Mouse (Mus musculus): Measurements from ENCODE around the gene Paxip1. TPM values are rescaled to one million over a fixed set of nuclear protein-coding genes. Genes with fewer than 3 reads are reported as not detected.

Gene Paxip1
- polyA plus RNA-seq, 1 experiment from 2014 or later = 19.6 TPM

GRCm38 (mm10) chr5:27790086-27790909 is 1.2 kb downstream of the Paxip1 start:
- WGBS = 23% methylated on average over 21 of the region's 21 CpGs
- Histone ChIP-seq H3K27ac (replicated peaks) (peak overlapping the region; percentile 96), H3K9ac (peak overlapping the region; percentile 88)

DNA sequence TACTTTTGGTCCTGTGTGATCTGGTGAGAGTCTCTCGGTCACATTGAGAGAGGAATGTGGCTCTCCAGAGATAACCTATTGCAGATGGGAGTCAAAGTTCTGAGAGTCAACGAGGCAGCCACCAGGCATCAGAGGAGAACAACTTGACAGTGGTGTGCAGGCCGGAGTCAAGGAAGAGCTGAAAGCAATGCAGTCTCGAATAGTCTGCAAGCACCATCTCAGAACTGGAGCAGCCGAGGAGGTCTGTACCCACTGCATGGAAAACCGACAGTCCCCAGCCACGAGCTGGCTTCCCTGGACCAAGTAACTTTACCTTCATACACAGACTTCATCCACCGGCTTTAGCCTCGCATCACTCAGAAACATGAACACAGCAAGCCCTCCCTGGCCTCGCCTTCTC is 1.9 kb downstream of the Paxip1 start:
- WGBS = 59% methylated on average over 10 of the region's 10 CpGs
- ATAC-seq (ENCODE audit: extremely low read depth, insufficient number of reproducible peaks, low FRiP score, low TSS enrichment) = no peak
- H3K9ac ChIP-seq = peak overlapping the region; percentile 88

More at GRCm38 (mm10) chr5:27790086-27790909, 1.2 kb downstream of the Paxip1 start:
- no peaks in the 10 kb centered on the region for H3K9me3 ChIP-seq
- ATAC-seq (ENCODE audit: extremely low read depth, insufficient number of reproducible peaks, low FRiP score, low TSS enrichment) = no peak
- peaks cover 35% of the 10 kb centered on the region for H3K36me3 ChIP-seq
- H3K4me3 ChIP-seq = peak overlapping the region; percentile 70
- no peaks in the 10 kb centered on the region for H3K27me3 ChIP-seq (replicated peaks)
- peaks cover 26% of the 10 kb centered on the region for H3K4me1 ChIP-seq
- H3K4me2 ChIP-seq = peak overlapping the region; percentile 82

GRCm38 (mm10) chr5:27783381-27783780 is 8.1 kb downstream of the Paxip1 start:
- Histone ChIP-seq H3K4me2 (no peak overlapping the region), H3K4me3 (no peak overlapping the region), H3K36me3 (peaks cover 90% of the 10 kb centered on the region), H3K27ac (replicated peaks) (no peak overlapping the region), H3K9ac (no peak overlapping the region), H3K27me3 (replicated peaks) (no peaks in the 10 kb centered on the region), H3K4me1 (peaks cover 6% of the 10 kb centered on the region), H3K9me3 (no peaks in the 10 kb centered on the region)
- 90% methylated on average over 9 of the region's 9 CpGs for WGBS
- no peak for ATAC-seq (ENCODE audit: extremely low read depth, insufficient number of reproducible peaks, low FRiP score, low TSS enrichment)

More for the DNA sequence above, 1.9 kb downstream of the Paxip1 start:
- Histone ChIP-seq H3K9me3 (no peaks in the 10 kb centered on the region), H3K4me1 (peaks cover 26% of the 10 kb centered on the region), H3K27ac (replicated peaks) (no peak overlapping the region), H3K36me3 (peaks cover 42% of the 10 kb centered on the region), H3K4me2 (peak overlapping the region; percentile 82), H3K4me3 (peak overlapping the region; percentile 70), H3K27me3 (replicated peaks) (no peaks in the 10 kb centered on the region)

- H3K9me3 ChIP-seq = no peaks in the 10 kb centered on the region
- no peak overlapping the region for H3K9ac ChIP-seq
- no peak overlapping the region for H3K27ac ChIP-seq (replicated peaks)
- no peak overlapping the region for H3K4me3 ChIP-seq
- WGBS = 86% methylated on average over 5 of the region's 5 CpGs
- H3K4me1 ChIP-seq = peaks cover 17% of the 10 kb centered on the region
- no peaks in the 10 kb centered on the region for H3K27me3 ChIP-seq (replicated peaks)
- no peak for ATAC-seq (ENCODE audit: extremely low read depth, insufficient number of reproducible peaks, low FRiP score, low TSS enrichment)
- H3K4me2 ChIP-seq = no peak overlapping the region
- H3K36me3 ChIP-seq = peaks cover 97% of the 10 kb centered on the region
Measured at GRCm38 (mm10) chr5:27767948-27768347, 23.5 kb downstream of the Paxip1 start.

DNA sequence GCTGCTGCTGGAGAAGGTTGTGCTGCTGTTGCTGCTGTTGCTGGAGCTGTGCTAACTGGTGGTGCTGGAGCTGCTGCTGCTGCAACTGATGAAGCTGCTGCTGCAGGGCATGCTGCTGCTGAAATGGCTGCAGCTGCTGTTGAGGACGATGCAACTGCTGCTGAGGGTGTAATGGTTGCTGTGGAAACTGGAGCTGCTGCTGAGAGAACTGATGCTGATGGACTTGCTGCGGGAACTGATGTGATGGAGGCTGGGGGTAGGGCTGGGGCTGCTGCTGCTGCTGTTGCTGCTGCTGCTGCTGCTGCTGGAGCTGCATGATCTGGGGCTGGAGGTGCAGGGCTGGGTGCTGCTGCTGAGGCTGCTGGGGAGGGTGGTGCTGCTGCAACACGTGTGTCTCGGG is 25.7 kb downstream of the Paxip1 start:
- Histone ChIP-seq H3K27me3 (replicated peaks) (no peaks in the 10 kb centered on the region), H3K27ac (replicated peaks) (no peak overlapping the region), H3K36me3 (peaks cover 97% of the 10 kb centered on the region), H3K9ac (no peak overlapping the region), H3K4me2 (no peak overlapping the region), H3K4me1 (peaks cover 17% of the 10 kb centered on the region), H3K9me3 (no peaks in the 10 kb centered on the region), H3K4me3 (no peak overlapping the region)
- WGBS = 78% methylated on average over 4 of the region's 4 CpGs
- no peak for ATAC-seq (ENCODE audit: extremely low read depth, insufficient number of reproducible peaks, low FRiP score, low TSS enrichment)

GRCm38 (mm10) chr5:27744944-27745343 is 46.5 kb downstream of the Paxip1 start:
- Histone ChIP-seq H3K9me3 (no peaks in the 10 kb centered on the region), H3K36me3 (peaks cover 94% of the 10 kb centered on the region), H3K27ac (replicated peaks) (no peak overlapping the region), H3K27me3 (replicated peaks) (no peaks in the 10 kb centered on the region), H3K4me3 (no peak overlapping the region), H3K9ac (no peak overlapping the region), H3K4me2 (no peak overlapping the region), H3K4me1 (no peaks in the 10 kb centered on the region)
- no peak for ATAC-seq (ENCODE audit: extremely low read depth, insufficient number of reproducible peaks, low FRiP score, low TSS enrichment)
- WGBS = 83% methylated on average over 1 of the region's 1 CpGs

GRCm38 (mm10) chr5:27739216-27739615 is 52.3 kb downstream of the Paxip1 start:
- no peak for ATAC-seq (ENCODE audit: extremely low read depth, insufficient number of reproducible peaks, low FRiP score, low TSS enrichment)
- no peaks in the 10 kb centered on the region for H3K27me3 ChIP-seq (replicated peaks)
- H3K36me3 ChIP-seq = peaks cover 48% of the 10 kb centered on the region
- H3K27ac ChIP-seq (replicated peaks) = no peak overlapping the region
- no peak overlapping the region for H3K9ac ChIP-seq
- H3K4me3 ChIP-seq = no peak overlapping the region
- H3K4me1 ChIP-seq = no peaks in the 10 kb centered on the region
- 77% methylated on average over 6 of the region's 6 CpGs for WGBS
- H3K9me3 ChIP-seq = peaks cover 5% of the 10 kb centered on the region; the same call in 1 of the 2 replicates
- no peak overlapping the region for H3K4me2 ChIP-seq

DNA sequence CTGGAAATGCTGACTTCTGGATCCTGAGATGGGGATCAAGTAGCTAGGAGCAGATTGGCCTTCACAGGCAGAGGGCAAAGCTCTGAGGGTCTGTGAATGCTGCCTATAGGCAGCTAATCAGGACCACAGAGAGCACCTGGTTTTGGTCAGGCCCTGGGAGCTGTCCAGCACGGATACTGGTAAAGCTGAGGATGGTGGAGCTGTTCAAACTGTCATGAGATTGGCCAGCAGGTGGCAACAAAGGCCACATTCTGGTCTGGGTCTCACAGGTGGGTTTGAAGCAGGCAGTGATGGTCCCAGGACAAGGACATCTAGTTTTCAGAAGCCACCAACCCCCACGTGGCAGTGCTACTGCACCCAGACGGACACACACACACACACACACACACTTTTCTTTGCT is 54.3 kb downstream of the Paxip1 start:
- 7% methylated on average over 3 of the region's 3 CpGs for WGBS
- Histone ChIP-seq H3K4me3 (no peak overlapping the region), H3K27ac (replicated peaks) (no peak overlapping the region), H3K4me1 (no peaks in the 10 kb centered on the region; the same call in 1 of the 2 replicates), H3K9me3 (peaks cover 5% of the 10 kb centered on the region; the same call in 1 of the 2 replicates), H3K4me2 (no peak overlapping the region), H3K9ac (no peak overlapping the region), H3K27me3 (replicated peaks) (no peaks in the 10 kb centered on the region), H3K36me3 (peaks cover 27% of the 10 kb centered on the region)
- 0 out of 2 replicates have a peak, but pooled peaks have one; percentile 5 for ATAC-seq (ENCODE audit: extremely low read depth, insufficient number of reproducible peaks, low FRiP score, low TSS enrichment)

GRCm38 (mm10) chr5:27732288-27732868 is 59.1 kb downstream of the Paxip1 start:
- ATAC-seq (ENCODE audit: extremely low read depth, insufficient number of reproducible peaks, low FRiP score, low TSS enrichment) = no peak
- H3K36me3 ChIP-seq = no peaks in the 10 kb centered on the region
- peaks cover 7% of the 10 kb centered on the region; the same call in 1 of the 2 replicates for H3K9me3 ChIP-seq
- no peak overlapping the region for H3K4me2 ChIP-seq
- H3K27ac ChIP-seq (replicated peaks) = no peak overlapping the region
- WGBS = 60% methylated on average over 5 of the region's 5 CpGs
- no peak overlapping the region for H3K9ac ChIP-seq
- no peaks in the 10 kb centered on the region for H3K27me3 ChIP-seq (replicated peaks)
- no peak overlapping the region for H3K4me3 ChIP-seq
- no peaks in the 10 kb centered on the region; the same call in 1 of the 2 replicates for H3K4me1 ChIP-seq

GRCm38 (mm10) chr5:27731392-27731791 is 60.1 kb downstream of the Paxip1 start:
- no peaks in the 10 kb centered on the region; the same call in 1 of the 2 replicates for H3K4me1 ChIP-seq
- WGBS = 56% methylated on average over 1 of the region's 1 CpGs
- peaks cover 7% of the 10 kb centered on the region; the same call in 1 of the 2 replicates for H3K9me3 ChIP-seq
- H3K27me3 ChIP-seq (replicated peaks) = no peaks in the 10 kb centered on the region
- ATAC-seq (ENCODE audit: extremely low read depth, insufficient number of reproducible peaks, low FRiP score, low TSS enrichment) = no peak
- H3K4me3 ChIP-seq = no peak overlapping the region
- no peaks in the 10 kb centered on the region for H3K36me3 ChIP-seq
- no peak overlapping the region for H3K4me2 ChIP-seq
- no peak overlapping the region for H3K9ac ChIP-seq
- no peak overlapping the region for H3K27ac ChIP-seq (replicated peaks)

DNA sequence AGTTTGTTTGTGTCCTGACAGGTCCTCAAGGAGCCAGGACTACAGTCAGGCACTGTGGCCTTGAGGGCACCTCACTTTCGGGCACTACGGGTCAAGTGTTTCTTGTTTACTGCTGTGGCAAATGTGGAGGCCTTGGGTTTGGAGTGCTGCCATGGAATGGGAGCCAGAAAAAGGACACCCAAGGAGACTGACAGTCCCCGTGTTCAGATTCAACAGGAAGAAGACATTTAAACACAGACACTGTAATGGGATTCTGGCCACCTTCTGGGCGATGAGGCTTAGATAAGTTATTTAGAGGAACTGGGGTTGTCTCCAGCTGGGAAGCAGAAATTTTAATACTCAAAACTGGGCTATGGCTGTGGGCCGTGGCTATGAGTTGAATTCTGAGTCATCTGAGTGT is 60.8 kb downstream of the Paxip1 start:
- Histone ChIP-seq H3K4me2 (no peak overlapping the region), H3K9me3 (peaks cover 7% of the 10 kb centered on the region; the same call in 1 of the 2 replicates), H3K36me3 (no peaks in the 10 kb centered on the region), H3K27ac (replicated peaks) (no peak overlapping the region), H3K4me3 (no peak overlapping the region), H3K27me3 (replicated peaks) (no peaks in the 10 kb centered on the region), H3K4me1 (no peaks in the 10 kb centered on the region; the same call in 1 of the 2 replicates), H3K9ac (no peak overlapping the region)
- no peak for ATAC-seq (ENCODE audit: extremely low read depth, insufficient number of reproducible peaks, low FRiP score, low TSS enrichment)
- 58% methylated on average over 5 of the region's 5 CpGs for WGBS
